Mouse (Mus musculus) megakaryocyte progenitor cell, adult 5-6 weeks (primary cell): ENCODE data around the gene Sf3a1. TPM values are rescaled to one million over a fixed set of nuclear protein-coding genes. Genes with fewer than 3 reads are reported as not detected.
"Not testable (repeated sequence)": the region's sequence is repeated elsewhere in the genome, so short reads cannot be mapped to it uniquely, and the experiment has no call there.

Experiments
- ATAC-seq: replicated peaks from 2 replicates; pipeline ENCODE4 v1.8.0; 2016; ENCODE audit warnings: mild to moderate bottlenecking, moderate TSS enrichment, inconsistent platforms; ENCODE audit not compliant: poor library complexity
- total RNA-seq, 2 experiments: library from RNA; stranded (forward) in 1 of 2; stranded (reverse) in 1 of 2; fragments of 157-497, 149-512 nt in 1 of 2; fragments of 200-1000 nt in 1 of 2; gene quantifications; 2 replicates each; pipeline versions ENCODE4 v1.2.3 to v1.2.4; 2015 to 2017

Gene Sf3a1
- total RNA-seq, 2 experiments from 2014 or later: 35.3 to 64.8 TPM

- no peak for ATAC-seq
Observed at GRCm38 (mm10) chr11:4184251-4184952, 24.3 kb downstream of the Sf3a1 start.

- not testable (repeated sequence) for ATAC-seq
Observed at GRCm38 (mm10) chr11:4185480-4185879, 25.3 kb downstream of the Sf3a1 start.

GRCm38 (mm10) chr11:4186486-4187317 is 26.6 kb downstream of the Sf3a1 start, which contains the start of gene Tbc1d10a:
TSS of gene Tbc1d10a (plus strand) at chr11:4186789.
- ATAC-seq: peak; percentile 100

GRCm38 (mm10) chr11:4187318-4187700 is 27.2 kb downstream of the Sf3a1 start:
- ATAC-seq: no peak

GRCm38 (mm10) chr11:4189182-4189581 is 29.0 kb downstream of the Sf3a1 start:
- no peak for ATAC-seq

- ATAC-seq: no peak
Observed at GRCm38 (mm10) chr11:4190677-4191076, 30.5 kb downstream of the Sf3a1 start.

- ATAC-seq: no peak
Observed at GRCm38 (mm10) chr11:4192757-4193156, 32.6 kb downstream of the Sf3a1 start.

- ATAC-seq: no peak
Observed at GRCm38 (mm10) chr11:4193420-4193819, 33.3 kb downstream of the Sf3a1 start.

GRCm38 (mm10) chr11:4195597-4196031 is 35.5 kb downstream of the Sf3a1 start:
- peak; percentile 91 for ATAC-seq

GRCm38 (mm10) chr11:4196636-4197035 is 36.5 kb downstream of the Sf3a1 start:
- no peak for ATAC-seq

- ATAC-seq: no peak
Observed at GRCm38 (mm10) chr11:4197691-4198090, 37.5 kb downstream of the Sf3a1 start.

- no peak for ATAC-seq
Observed at GRCm38 (mm10) chr11:4201981-4202700, 42.0 kb downstream of the Sf3a1 start.

- ATAC-seq: peak; percentile 18; the same call in 1 of the 2 replicates
Observed at GRCm38 (mm10) chr11:4202995-4203704, 43.0 kb downstream of the Sf3a1 start.

GRCm38 (mm10) chr11:4203705-4204074 is 43.5 kb downstream of the Sf3a1 start:
- peak; percentile 27 for ATAC-seq

GRCm38 (mm10) chr11:4205097-4205655 is 45.0 kb downstream of the Sf3a1 start:
- ATAC-seq: no peak

GRCm38 (mm10) chr11:4205951-4206350 is 45.8 kb downstream of the Sf3a1 start:
- no peak for ATAC-seq

- ATAC-seq: peak; percentile 72
Observed at GRCm38 (mm10) chr11:4206563-4206962, 46.4 kb downstream of the Sf3a1 start.

- no peak for ATAC-seq
Observed at GRCm38 (mm10) chr11:4207655-4208054, 47.5 kb downstream of the Sf3a1 start.

GRCm38 (mm10) chr11:4209556-4209955 is 49.4 kb downstream of the Sf3a1 start:
- peak; percentile 71 for ATAC-seq

GRCm38 (mm10) chr11:4210786-4211185 is 50.6 kb downstream of the Sf3a1 start:
- ATAC-seq: no peak
